Mouse (Mus musculus): ENCODE results near the gene Hamp2.

Gene Hamp2

GRCm38 (mm10) chr7:30892515-30892914 is 32.0 kb downstream of the Hamp2 start:
- DNase-seq (ENCODE audit: low spot score in 2 of 2): no peak

- no peak for DNase-seq (ENCODE audit: low spot score in 2 of 2)
These were observed 32.7 kb downstream of the Hamp2 start for GRCm38 (mm10) chr7:30891746-30892145.

- DNase-seq (ENCODE audit: low spot score in 2 of 2): no peak
These were observed 33.8 kb downstream of the Hamp2 start for GRCm38 (mm10) chr7:30890681-30891080.

GRCm38 (mm10) chr7:30888786-30889185 is 35.7 kb downstream of the Hamp2 start:
- DNase-seq (ENCODE audit: low spot score in 2 of 2): no peak

GRCm38 (mm10) chr7:30887568-30888188 is 36.8 kb downstream of the Hamp2 start:
- DNase-seq (ENCODE audit: low spot score in 2 of 2): no peak

DNA sequence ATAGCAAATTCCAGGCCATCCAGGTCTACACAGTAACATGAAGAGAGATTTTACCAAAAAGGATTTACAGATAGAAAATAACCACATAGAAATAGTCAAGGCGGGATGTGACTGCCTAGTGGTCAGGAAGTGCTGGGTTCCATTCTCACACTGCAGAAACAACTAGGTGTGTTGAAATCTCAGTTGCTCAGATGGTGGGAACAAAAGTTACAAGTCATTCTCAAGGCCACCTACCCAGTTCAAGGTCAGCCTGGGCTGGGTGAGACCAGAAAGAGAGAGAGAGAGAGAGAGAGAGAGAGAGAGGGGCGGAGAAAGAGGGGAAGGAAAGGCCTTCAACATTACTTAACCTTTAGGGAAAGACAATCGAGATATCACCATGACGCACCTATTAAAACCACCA is 37.6 kb downstream of the Hamp2 start:
- DNase-seq (ENCODE audit: low spot score in 2 of 2): no peak

GRCm38 (mm10) chr7:30884047-30884446 is 40.4 kb downstream of the Hamp2 start:
- DNase-seq (ENCODE audit: low spot score in 2 of 2): no peak

- no peak for DNase-seq (ENCODE audit: low spot score in 2 of 2)
These were observed 43.1 kb downstream of the Hamp2 start for GRCm38 (mm10) chr7:30881367-30881766.

- no peak for DNase-seq (ENCODE audit: low spot score in 2 of 2)
These were observed 44.3 kb downstream of the Hamp2 start, which contains the start of gene Cd22 for GRCm38 (mm10) chr7:30880176-30880575. Cd22 (minus strand) TSS chr7:30880342.

GRCm38 (mm10) chr7:30878950-30879349 is 45.5 kb downstream of the Hamp2 start:
- no peak for DNase-seq (ENCODE audit: low spot score in 2 of 2)

DNA sequence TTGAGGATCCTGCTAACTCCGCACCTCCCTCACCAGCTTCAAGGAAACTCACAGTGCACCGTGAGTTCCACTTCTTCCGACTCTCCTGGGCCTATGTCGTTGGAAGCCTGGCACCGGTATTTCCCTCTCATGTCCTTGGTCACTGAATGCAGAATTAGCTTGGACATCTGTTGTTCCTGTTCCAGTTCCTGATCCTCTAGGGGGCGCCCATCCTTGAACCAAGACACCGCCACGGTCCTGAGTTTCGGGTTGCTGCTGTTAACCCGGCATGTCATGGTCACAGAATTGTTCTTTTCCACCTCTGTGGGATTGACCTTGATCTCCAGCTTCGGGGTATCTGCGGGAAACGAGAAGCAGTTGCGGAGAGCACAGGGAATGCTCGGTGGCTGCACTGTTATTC is 51.4 kb downstream of the Hamp2 start:
- DNase-seq (ENCODE audit: low spot score in 2 of 2): peak in 1 of 2 experiments; percentile 76

Data from cerebellum, postnatal 4 days (tissue).